Mouse (Mus musculus) cortical plate, adult 2 months (tissue): ENCODE results near the gene Tmem268.

Source experiments
- CTCF ChIP-seq: fragments of 200-500 bp; IDR thresholded peaks from 2 replicates; pipeline ENCODE4 v1.5.1; 2011; ENCODE audit warnings: mild to moderate bottlenecking, control low read depth, low read length; ENCODE audit not compliant: insufficient read depth; ENCODE audit errors: extremely low read depth
- POLR2A ChIP-seq: fragments of 200-500 bp; IDR thresholded peaks from 2 replicates; pipeline ENCODE4 v1.6.1; 2011; ENCODE audit warnings: mild to moderate bottlenecking, low read length, control low read depth; ENCODE audit not compliant: insufficient read depth; ENCODE audit errors: extremely low read depth

DNA sequence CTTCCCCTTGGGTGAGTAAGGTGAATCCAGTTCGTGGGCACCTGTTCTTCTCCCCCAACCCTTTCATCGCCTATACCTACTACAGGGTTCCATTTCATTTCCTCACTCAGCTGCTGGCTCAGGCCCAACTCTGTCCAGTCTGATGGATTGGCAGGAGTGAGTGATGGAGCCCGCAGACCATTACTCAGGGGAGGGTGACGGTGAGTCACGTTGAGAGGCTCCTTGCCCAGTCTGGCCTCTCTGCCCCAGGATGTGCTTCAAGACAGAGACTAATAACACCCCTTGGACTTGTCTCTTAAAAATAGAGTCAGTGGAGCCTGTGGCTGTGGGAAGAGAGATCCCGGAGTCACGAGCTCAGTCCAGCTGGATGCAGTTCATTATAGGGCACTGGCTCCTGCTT is 28.2 kb upstream of the Tmem268 start:
- no peak for TF ChIP-seq CTCF
- TF ChIP-seq POLR2A = no peak
